8 mouse cellular contexts compared by ENCODE assay signal in genomic region chr7:5125549-5126406, GRCm38 (mm10). TPM values are rescaled to one million over a fixed set of nuclear protein-coding genes. Genes with fewer than 3 reads are reported as not detected.
A peak's percentile ranks its signal among the peaks of the same experiment; 100 is the strongest.
DNase-seq lines count a peak whose midpoint lies in the region; ATAC-seq and TF ChIP-seq lines count a peak whose summit lies in the region.

Gene Rasl2-9 (minus strand): TSS chr7:5125950.

- peak; percentile 100 for ATAC-seq in common myeloid progenitor, adult 5-6 weeks (replicated peaks; ENCODE audit: low read depth, poor library complexity, severe bottlenecking)
- peak; percentile 96 for ATAC-seq in hindbrain, embryonic 16.5 days

- H3K27me3 ChIP-seq in hindbrain, embryonic 16.5 days (replicated peaks; ENCODE audit: control insufficient read depth, insufficient read depth, low read length): no peaks in the 10 kb centered on the region

- peak within 1 kb of the TSS; percentile 67 for H3K9ac ChIP-seq in hindbrain, embryonic 16.5 days (ENCODE audit: low read depth, low read length)

- H3K4me2 ChIP-seq in hindbrain, embryonic 16.5 days (ENCODE audit: low read length): peak within 1 kb of the TSS; percentile 74

- TF ChIP-seq CTCF in gastrocnemius, adult 2 months (IDR thresholded peaks at IDR 0.05): peak; percentile 85

- H3K4me3 ChIP-seq in gastrocnemius, adult 2 months: peak within 1 kb of the TSS; percentile 71
- peak within 1 kb of the TSS; percentile 49 for H3K4me3 ChIP-seq in hindbrain, embryonic 16.5 days (ENCODE audit: low read length)

- H3K9me3 ChIP-seq in hindbrain, embryonic 16.5 days (ENCODE audit: control insufficient read depth, low read length): no peaks in the 10 kb centered on the region

- intact Hi-C loops in gastrocnemius, adult 2 months (cut with DNase I): loop anchor here (2.0 kb wide), 1 partner anchor 45 kb away; the partner anchor contains the start of gene Epn1

- 17% methylated on average over 40 of the region's 42 CpGs for WGBS in hindbrain, embryonic 16.5 days

- peak within 1 kb of the TSS; percentile 81 for H3K27ac ChIP-seq in gastrocnemius, adult 2 months
- no peak within 1 kb of the TSS for H3K27ac ChIP-seq in hindbrain, embryonic 16.5 days (ENCODE audit: low read depth, low read length)

- H3K4me1 ChIP-seq in hindbrain, embryonic 16.5 days (ENCODE audit: control insufficient read depth, insufficient read depth, low read depth, low read length): no peaks in the 10 kb centered on the region

- DNase-seq in adrenal gland, adult (ENCODE audit: inconsistent age in 2 of 2, low spot score in 1 of 2): peak; percentile 87 to 94
- peak; percentile 86 for DNase-seq in gastrocnemius, adult 2 months
- DNase-seq in left cerebral cortex, adult 18-20 months (ENCODE audit: low spot score in 2 of 2): peak; percentile 80 to 85
- DNase-seq in lung, postnatal 36 days: peak; percentile 80
- DNase-seq in retina, embryonic 14.5 days (ENCODE audit: low spot score): peak; percentile 77
- DNase-seq in thymus, postnatal 36 days: peak; percentile 62 to 63

- H3K36me3 ChIP-seq in hindbrain, embryonic 16.5 days (ENCODE audit: control insufficient read depth, insufficient read depth, low read length): no peaks in the 10 kb centered on the region

RNA-seq across cellular contexts. Expression of gene Rasl2-9, which starts in this region (rescaled TPM):
- not detected in 2 replicates for total RNA-seq in common myeloid progenitor, adult 5-6 weeks (2017)
- total RNA-seq in gastrocnemius, adult 2 months (2021): 1 to 10 TPM; 1.4 to 2.9 TPM
- 0.67 and 0.95 TPM in 2 replicates for polyA plus RNA-seq in hindbrain, embryonic 16.5 days (2015; fragmentation: Nextera tagmentation; extraction: Ambion mirVana)
- total RNA-seq in left cerebral cortex, adult 18-20 months (2021): under 1 TPM; 0.49 to 0.68 TPM

Comparison
In these comparisons a context has a peak if more than half of its experiments do, and no peak if none do; other contexts are left out.
1. Peak in ATAC-seq in common myeloid progenitor, adult 5-6 weeks; RNA of the gene not detected or under 1 TPM.
2. Peak in ATAC-seq, H3K4me3 ChIP-seq, H3K9ac ChIP-seq and H3K4me2 ChIP-seq in hindbrain, embryonic 16.5 days; RNA of the gene not detected or under 1 TPM.
3. Peak in DNase-seq in left cerebral cortex, adult 18-20 months; RNA of the gene not detected or under 1 TPM.